In genomic region chr15:79280209-79280608, GRCm38 (mm10) we compare ENCODE assay signal across 9 mouse cellular contexts. TPM values are rescaled to one million over a fixed set of nuclear protein-coding genes. Genes with fewer than 3 reads are reported as not detected.
DNase-seq lines count a peak whose midpoint lies in the region; ATAC-seq and TF ChIP-seq lines count a peak whose summit lies in the region.
"Had no signal": no experiment of that assay in that cellular context is flagged by ENCODE, and none has a peak within 500 bp of the region (broad histone marks: within the 10 kb centered on the region; RNA-seq: fewer than 3 reads in every experiment).

No protein-coding gene starts in this region.

- no peak overlapping the region for H3K4me2 ChIP-seq in hindbrain, postnatal 0 days (ENCODE audit: low read depth, low read length)
- no peak overlapping the region for H3K4me2 ChIP-seq in hindbrain, embryonic 12.5 days (replicated peaks)
- H3K4me2 ChIP-seq: limb, embryonic 12.5 days had no signal

- no peaks in the 10 kb centered on the region for H3K4me1 ChIP-seq in hindbrain, postnatal 0 days (ENCODE audit: insufficient read depth, low read length)
- no peaks in the 10 kb centered on the region for H3K4me1 ChIP-seq in hindbrain, embryonic 12.5 days
- H3K4me1 ChIP-seq in embryonic facial prominence, embryonic 10.5 days, result peaks cover 16% of the 10 kb centered on the region
- H3K4me1 ChIP-seq in small intestine, adult 2 months (ENCODE audit: control insufficient read depth, insufficient read depth, insufficient read length, low read length), result peaks cover 17% of the 10 kb centered on the region; the same call in 1 of the 2 replicates

- no peaks in the 10 kb centered on the region for H3K9me3 ChIP-seq in hindbrain, postnatal 0 days (ENCODE audit: low read length)
- H3K9me3 ChIP-seq in hindbrain, embryonic 12.5 days (replicated peaks), result no peaks in the 10 kb centered on the region
- H3K9me3 ChIP-seq in embryonic facial prominence, embryonic 10.5 days, result no peaks in the 10 kb centered on the region

- DNase-seq in hindbrain, postnatal 0 days (ENCODE audit: low spot score), result no peak
- peak; percentile 88 for DNase-seq in ES-CJ7 (ENCODE audit: low read depth, low spot score)
- DNase-seq in embryonic facial prominence, embryonic 10.5 days (ENCODE audit: low spot score), result peak; percentile 41
- no peak for DNase-seq in layer of hippocampus, postnatal 36 days
- DNase-seq in gastrocnemius, adult 18-20 months (ENCODE audit: low spot score), result no peak

- 27% methylated on average over 6 of the region's 6 CpGs for WGBS in hindbrain, postnatal 0 days
- 39% methylated on average over 6 of the region's 6 CpGs for WGBS in hindbrain, embryonic 12.5 days
- 25% methylated on average over 6 of the region's 6 CpGs for WGBS in embryonic facial prominence, embryonic 10.5 days
- WGBS in small intestine, adult 2 months, result 44% methylated on average over 6 of the region's 6 CpGs

- H3K27me3 ChIP-seq in hindbrain, postnatal 0 days (ENCODE audit: insufficient read depth, low read length), result no peaks in the 10 kb centered on the region
- no peaks in the 10 kb centered on the region for H3K27me3 ChIP-seq in hindbrain, embryonic 12.5 days
- H3K27me3 ChIP-seq in embryonic facial prominence, embryonic 10.5 days (replicated peaks; ENCODE audit: low read depth, poor library complexity, severe bottlenecking), result no peaks in the 10 kb centered on the region
- no peaks in the 10 kb centered on the region for H3K27me3 ChIP-seq in small intestine, adult 2 months (ENCODE audit: control insufficient read depth, insufficient read depth, low read length)
- H3K27me3 ChIP-seq: limb, embryonic 12.5 days had no signal

- H3K36me3 ChIP-seq in hindbrain, postnatal 0 days (ENCODE audit: insufficient read depth, low read length), result no peaks in the 10 kb centered on the region
- H3K36me3 ChIP-seq in hindbrain, embryonic 12.5 days, result no peaks in the 10 kb centered on the region
- no peaks in the 10 kb centered on the region for H3K36me3 ChIP-seq in embryonic facial prominence, embryonic 10.5 days (replicated peaks)
- H3K36me3 ChIP-seq in small intestine, adult 2 months (ENCODE audit: control insufficient read depth, insufficient read depth, low read length), result peaks cover 45% of the 10 kb centered on the region
- H3K36me3 ChIP-seq: limb, embryonic 12.5 days had no signal

- H3K4me3 ChIP-seq in hindbrain, postnatal 0 days (ENCODE audit: low read length), result no peak overlapping the region
- H3K4me3 ChIP-seq in hindbrain, embryonic 12.5 days, result no peak overlapping the region
- H3K4me3 ChIP-seq in embryonic facial prominence, embryonic 10.5 days, result no peak overlapping the region
- H3K4me3 ChIP-seq in small intestine, adult 2 months (ENCODE audit: low read depth, low read length), result no peak overlapping the region
- H3K4me3 ChIP-seq: limb, embryonic 12.5 days had no signal

- no peak for ATAC-seq in hindbrain, postnatal 0 days
- ATAC-seq in hindbrain, embryonic 12.5 days (ENCODE audit: low FRiP score), result no peak
- ATAC-seq in erythroblast, adult 5-6 weeks (replicated peaks; ENCODE audit: low FRiP score, poor library complexity, severe bottlenecking), result no peak

- no peak for TF ChIP-seq POLR2A in small intestine, adult 2 months (IDR thresholded peaks at IDR 0.05; ENCODE audit: low read depth, low read length)

- no peak overlapping the region for H3K9ac ChIP-seq in hindbrain, postnatal 0 days (replicated peaks; ENCODE audit: low read length)
- H3K9ac ChIP-seq in hindbrain, embryonic 12.5 days, result no peak overlapping the region
- H3K9ac ChIP-seq: limb, embryonic 12.5 days had no signal

- TF ChIP-seq CTCF in hindbrain, postnatal 0 days (IDR thresholded peaks at IDR 0.05; ENCODE audit: low read depth), result peak; percentile 60
- TF ChIP-seq CTCF in small intestine, adult 2 months (IDR thresholded peaks at IDR 0.05; ENCODE audit: extremely low read depth, insufficient read length, insufficient replicate concordance, low read depth, low read length), result peak; percentile 73

- H3K27ac ChIP-seq in hindbrain, postnatal 0 days, result no peak overlapping the region
- H3K27ac ChIP-seq in hindbrain, embryonic 12.5 days, result no peak overlapping the region
- H3K27ac ChIP-seq in embryonic facial prominence, embryonic 10.5 days (replicated peaks), result no peak overlapping the region
- H3K27ac ChIP-seq in small intestine, adult 2 months (ENCODE audit: insufficient read depth, low read depth, low read length), result no peak overlapping the region
- H3K27ac ChIP-seq: limb, embryonic 12.5 days had no signal

RNA-seq across cellular contexts. Expression of gene Baiap2l2, which starts 5.1 kb away (rescaled TPM):
- 1.7 and 2.3 TPM in 2 replicates for total RNA-seq in hindbrain, postnatal 0 days (2014; rRNA removed)
- 6.5 and 6.8 TPM in 2 replicates for polyA plus RNA-seq in hindbrain, postnatal 0 days (2015; fragmentation: Nextera tagmentation; extraction: Ambion mirVana)
- 0.92 and 4.1 TPM in 2 replicates for polyA plus RNA-seq in hindbrain, embryonic 12.5 days (2016; fragmentation: Nextera tagmentation; extraction: Ambion mirVana)
- 2.5 and 6.0 TPM in 2 replicates for polyA plus RNA-seq in embryonic facial prominence, embryonic 10.5 days (2016; fragmentation: Nextera tagmentation; extraction: Ambion mirVana)
- polyA plus RNA-seq in small intestine, adult 2 months (2012; rRNA removed), result 139 and 542 TPM in 2 replicates
- 1 to 10 TPM; 1.8 to 2.6 TPM for total RNA-seq in layer of hippocampus, postnatal 36 days (2021)
- 1 to 10 TPM; 2.3 to 4.5 TPM for total RNA-seq in gastrocnemius, adult 18-20 months (2021)
- total RNA-seq in erythroblast, adult 5-6 weeks (2015; ENCODE audit: low replicate concordance), result not detected in 2 replicates
- not detected in 2 replicates for total RNA-seq in erythroblast, adult 5-6 weeks (2017; ENCODE audit: low replicate concordance)

RNA-seq across cellular contexts. Expression of gene Slc16a8, which starts 25.6 kb away (rescaled TPM):
- total RNA-seq in hindbrain, postnatal 0 days (2014; rRNA removed), result 1.0 and 2.0 TPM in 2 replicates
- 3.1 and 3.7 TPM in 2 replicates for polyA plus RNA-seq in hindbrain, postnatal 0 days (2015; fragmentation: Nextera tagmentation; extraction: Ambion mirVana)
- polyA plus RNA-seq in hindbrain, embryonic 12.5 days (2016; fragmentation: Nextera tagmentation; extraction: Ambion mirVana), result 0.36 and 0.66 TPM in 2 replicates
- polyA plus RNA-seq in embryonic facial prominence, embryonic 10.5 days (2016; fragmentation: Nextera tagmentation; extraction: Ambion mirVana), result 0.16 and 0.34 TPM in 2 replicates
- polyA plus RNA-seq in small intestine, adult 2 months (2012; rRNA removed), result 0.75 and 2.6 TPM in 2 replicates
- under 1 TPM in 1 of 2 experiments, not detected in 1; 0.30 TPM for total RNA-seq in layer of hippocampus, postnatal 36 days (2021)
- under 1 TPM; 0.53 to 0.69 TPM for total RNA-seq in gastrocnemius, adult 18-20 months (2021)
- not detected in 2 replicates for total RNA-seq in erythroblast, adult 5-6 weeks (2015; ENCODE audit: low replicate concordance)
- not detected in 2 replicates for total RNA-seq in erythroblast, adult 5-6 weeks (2017; ENCODE audit: low replicate concordance)

RNA-seq across cellular contexts. Expression of gene Pla2g6, which starts 48.0 kb away (rescaled TPM):
- total RNA-seq in hindbrain, postnatal 0 days (2014; rRNA removed), result 24.3 and 28.8 TPM in 2 replicates
- polyA plus RNA-seq in hindbrain, postnatal 0 days (2015; fragmentation: Nextera tagmentation; extraction: Ambion mirVana), result 15.2 and 15.7 TPM in 2 replicates
- 36.5 and 38.9 TPM in 2 replicates for polyA plus RNA-seq in hindbrain, embryonic 12.5 days (2016; fragmentation: Nextera tagmentation; extraction: Ambion mirVana)
- 18.4 and 20.4 TPM in 2 replicates for polyA plus RNA-seq in embryonic facial prominence, embryonic 10.5 days (2016; fragmentation: Nextera tagmentation; extraction: Ambion mirVana)
- 24.1 and 40.2 TPM in 2 replicates for polyA plus RNA-seq in small intestine, adult 2 months (2012; rRNA removed)
- total RNA-seq in layer of hippocampus, postnatal 36 days (2021), result 10 to 100 TPM; 22.3 to 23.1 TPM
- total RNA-seq in gastrocnemius, adult 18-20 months (2021), result 10 to 100 TPM; 15.8 to 20.4 TPM
- 1.9 and 4.6 TPM in 2 replicates for total RNA-seq in erythroblast, adult 5-6 weeks (2015; ENCODE audit: low replicate concordance)
- 4.0 and 4.9 TPM in 2 replicates for total RNA-seq in erythroblast, adult 5-6 weeks (2017; ENCODE audit: low replicate concordance)

RNA-seq across cellular contexts. Expression of gene Gm49486, which starts 51.0 kb away (rescaled TPM):
- 0.61 and 1.7 TPM in 2 replicates for total RNA-seq in hindbrain, postnatal 0 days (2014; rRNA removed)
- 1.5 and 2.1 TPM in 2 replicates for polyA plus RNA-seq in hindbrain, postnatal 0 days (2015; fragmentation: Nextera tagmentation; extraction: Ambion mirVana)
- 1.0 TPM in 2 replicates for polyA plus RNA-seq in hindbrain, embryonic 12.5 days (2016; fragmentation: Nextera tagmentation; extraction: Ambion mirVana)
- 0.29 and 0.35 TPM in 2 replicates for polyA plus RNA-seq in embryonic facial prominence, embryonic 10.5 days (2016; fragmentation: Nextera tagmentation; extraction: Ambion mirVana)
- 0.05 and 0.08 TPM in 2 replicates for polyA plus RNA-seq in small intestine, adult 2 months (2012; rRNA removed)
- under 1 TPM; 0.50 to 0.99 TPM for total RNA-seq in layer of hippocampus, postnatal 36 days (2021)
- under 1 TPM; 0.55 to 0.69 TPM for total RNA-seq in gastrocnemius, adult 18-20 months (2021)
- not detected in 2 replicates for total RNA-seq in erythroblast, adult 5-6 weeks (2015; ENCODE audit: low replicate concordance)
- not detected in 2 replicates for total RNA-seq in erythroblast, adult 5-6 weeks (2017; ENCODE audit: low replicate concordance)

RNA-seq across cellular contexts. Expression of gene Pick1, which starts 51.2 kb away (rescaled TPM):
- 59.4 and 68.0 TPM in 2 replicates for total RNA-seq in hindbrain, postnatal 0 days (2014; rRNA removed)
- 67.7 and 70.0 TPM in 2 replicates for polyA plus RNA-seq in hindbrain, postnatal 0 days (2015; fragmentation: Nextera tagmentation; extraction: Ambion mirVana)
- polyA plus RNA-seq in hindbrain, embryonic 12.5 days (2016; fragmentation: Nextera tagmentation; extraction: Ambion mirVana), result 67.1 and 72.6 TPM in 2 replicates
- polyA plus RNA-seq in embryonic facial prominence, embryonic 10.5 days (2016; fragmentation: Nextera tagmentation; extraction: Ambion mirVana), result 45.6 and 50.1 TPM in 2 replicates
- polyA plus RNA-seq in small intestine, adult 2 months (2012; rRNA removed), result 20.8 and 27.9 TPM in 2 replicates
- 10 to 100 TPM; 43.9 to 48.3 TPM for total RNA-seq in layer of hippocampus, postnatal 36 days (2021)
- total RNA-seq in gastrocnemius, adult 18-20 months (2021), result 10 to 100 TPM; 33.7 to 34.8 TPM
- 1.3 TPM in 1 of 2 replicates, not detected in the other for total RNA-seq in erythroblast, adult 5-6 weeks (2015; ENCODE audit: low replicate concordance)
- total RNA-seq in erythroblast, adult 5-6 weeks (2017; ENCODE audit: low replicate concordance), result 1.3 and 4.9 TPM in 2 replicates

Comparison
In these comparisons a context has a peak if more than half of its experiments do, and no peak if none do; other contexts are left out.
1. DNase-seq: peak in ES-CJ7 (single experiment) and embryonic facial prominence, embryonic 10.5 days (single experiment); none in hindbrain, postnatal 0 days (single experiment), layer of hippocampus, postnatal 36 days (0 of 2) and gastrocnemius, adult 18-20 months (single experiment).